Mouse (Mus musculus) liver, adult (tissue): ENCODE results near the gene Ak8.

Experiments
- GATA4 ChIP-seq: IDR thresholded peaks from 2 replicates; pipeline ENCODE4 v1.6.1; 2014; ENCODE audit warnings: mild to moderate bottlenecking, low read length; ENCODE audit not compliant: insufficient replicate concordance

Ak8 gene

GRCm38 (mm10) chr2:28713036-28713435 lies 13.1 kb downstream of the Ak8 start:
- TF ChIP-seq GATA4: no peak

GRCm38 (mm10) chr2:28722419-28722818 lies 22.5 kb downstream of the Ak8 start:
- TF ChIP-seq GATA4: no peak

GRCm38 (mm10) chr2:28723912-28724311 lies 23.9 kb downstream of the Ak8 start:
- TF ChIP-seq GATA4: no peak

GRCm38 (mm10) chr2:28727786-28728404 lies 27.9 kb downstream of the Ak8 start:
- TF ChIP-seq GATA4: no peak

GRCm38 (mm10) chr2:28730676-28731075 lies 30.7 kb downstream of the Ak8 start:
- TF ChIP-seq GATA4: no peak

- TF ChIP-seq GATA4: no peak
These were observed 37.1 kb downstream of the Ak8 start for GRCm38 (mm10) chr2:28737112-28737511.

- no peak for TF ChIP-seq GATA4
These were observed 40.2 kb downstream of the Ak8 start for GRCm38 (mm10) chr2:28740159-28740558.

GRCm38 (mm10) chr2:28742701-28743100 lies 42.7 kb downstream of the Ak8 start:
- no peak for TF ChIP-seq GATA4

GRCm38 (mm10) chr2:28746682-28747332 lies 46.8 kb downstream of the Ak8 start:
- TF ChIP-seq GATA4: no peak

GRCm38 (mm10) chr2:28747705-28748104 lies 47.7 kb downstream of the Ak8 start:
- no peak for TF ChIP-seq GATA4

- TF ChIP-seq GATA4: no peak
These were observed 51.2 kb downstream of the Ak8 start for GRCm38 (mm10) chr2:28751186-28751585.

- no peak for TF ChIP-seq GATA4
These were observed 51.7 kb downstream of the Ak8 start for GRCm38 (mm10) chr2:28751658-28752057.

GRCm38 (mm10) chr2:28752388-28752787 lies 52.4 kb downstream of the Ak8 start:
- no peak for TF ChIP-seq GATA4

GRCm38 (mm10) chr2:28755451-28755850 lies 55.5 kb downstream of the Ak8 start:
- TF ChIP-seq GATA4: no peak

- TF ChIP-seq GATA4: no peak
These were observed 56.2 kb downstream of the Ak8 start for GRCm38 (mm10) chr2:28756201-28756600.

- no peak for TF ChIP-seq GATA4
These were observed 59.5 kb downstream of the Ak8 start for GRCm38 (mm10) chr2:28759441-28759840.

- no peak for TF ChIP-seq GATA4
These were observed 66.6 kb downstream of the Ak8 start for GRCm38 (mm10) chr2:28766590-28766989.
